Mouse (Mus musculus) lung, postnatal 0 days (tissue): ENCODE data around the gene Gm10073.

ENCODE experiments used
- CTCF ChIP-seq: IDR thresholded peaks from 2 replicates; pipeline ENCODE4 v1.5.1; 2016; ENCODE audit warnings: antibody characterized with exemption, mild to moderate bottlenecking
- EP300 ChIP-seq: IDR thresholded peaks from 2 replicates; pipeline ENCODE4 v1.6.1; 2016; ENCODE audit warnings: antibody characterized with exemption, mild to moderate bottlenecking, control low read depth

GRCm38 (mm10) chr8:106581344-106582088 lies 8.3 kb upstream of the Gm10073 start:
- no peak for TF ChIP-seq CTCF
- TF ChIP-seq EP300 = peak; percentile 80
